Mouse (Mus musculus) liver, embryonic 14.5 days (tissue): ENCODE data around the gene Plcb1. TPM values are rescaled to one million over a fixed set of nuclear protein-coding genes. Genes with fewer than 3 reads are reported as not detected.

ENCODE experiments used
- ATAC-seq: fragments of 200-750 bp; cut with Nextera tagmentation; 2 replicates; pipeline ENCODE4 v1.8.0; 2017; ENCODE audit warnings: moderate number of reproducible peaks, mild to moderate bottlenecking, moderate library complexity; ENCODE audit not compliant: insufficient read depth
- DNase-seq, 3 experiments: peaks; one replicate each; pipeline ENCODE4 v3.0.0-alpha.2; 2012 to 2013; ENCODE audit warnings: low read depth in 3 of 3, low spot score in 3 of 3
- H3K27ac ChIP-seq: fragments of 300-500 bp; sonication (generic); 2 replicates; pipeline ENCODE4 v1.5.1; 2014; ENCODE audit warnings: moderate library complexity, mild to moderate bottlenecking, control low read depth, inconsistent platforms
- H3K27me3 ChIP-seq: fragments of 300-500 bp; sonication (generic); 2 replicates; pipeline ENCODE4 v1.6.1; 2014; ENCODE audit warnings: mild to moderate bottlenecking, low read length, moderate library complexity; ENCODE audit not compliant: control insufficient read depth, insufficient read depth
- H3K36me3 ChIP-seq: fragments of 300-500 bp; sonication (generic); replicated peaks from 2 replicates; pipeline ENCODE4 v1.6.1; 2014; ENCODE audit warnings: low read depth; ENCODE audit not compliant: control insufficient read depth, insufficient read depth
- H3K4me1 ChIP-seq, 2 experiments: fragments of 200-500 bp in 1 of 2; fragments of 300-500 bp in 1 of 2; sonication (generic) in 1 of 2; replicated peaks; 2 replicates each; pipeline ENCODE4 v1.6.1; 2012 to 2014; ENCODE audit warnings: antibody characterized with exemption in 1 of 2, inconsistent platforms in 1 of 2, low read length in 1 of 2; ENCODE audit not compliant: control insufficient read depth in 2 of 2, insufficient read depth in 2 of 2
- H3K4me2 ChIP-seq: fragments of 300-500 bp; sonication (generic); 2 replicates; pipeline ENCODE4 v1.6.1; 2014; ENCODE audit warnings: low read depth, mild to moderate bottlenecking, control low read depth, moderate library complexity
- H3K4me3 ChIP-seq, 2 experiments: fragments of 200-500 bp in 1 of 2; fragments of 300-500 bp in 1 of 2; sonication (generic) in 1 of 2; 2 replicates each; pipeline ENCODE4 v1.5.1; 2012 to 2014; ENCODE audit warnings: low read depth in 2 of 2, low read length in 2 of 2, mild to moderate bottlenecking in 2 of 2, control low read depth in 1 of 2, inconsistent platforms in 1 of 2, moderate library complexity in 1 of 2; ENCODE audit not compliant: insufficient read depth in 1 of 2
- H3K9ac ChIP-seq: fragments of 300-500 bp; sonication (generic); replicated peaks from 2 replicates; pipeline ENCODE4 v1.6.1; 2014; ENCODE audit warnings: mild to moderate bottlenecking, control low read depth, moderate library complexity
- H3K9me3 ChIP-seq: fragments of 300-500 bp; sonication (generic); 2 replicates; pipeline ENCODE4 v1.6.1; 2016; ENCODE audit warnings: low read length, mixed read lengths; ENCODE audit not compliant: control insufficient read depth
- CTCF ChIP-seq: IDR thresholded peaks from 2 replicates; pipeline ENCODE4 v1.5.1; 2016; ENCODE audit warnings: antibody characterized with exemption, low read depth, control low read depth
- EP300 ChIP-seq: IDR thresholded peaks from 2 replicates; pipeline ENCODE4 v1.6.1; 2016; ENCODE audit warnings: antibody characterized with exemption, low read depth
- WGBS: fragments of 180-500 bp; shearing (Covaris S2); extraction: QIAGEN DNeasy Blood & Tissue Kit; methylation state at CpG from one replicate; pipeline ENCODE4 v1.1.7; 2014; ENCODE audit not compliant: insufficient replicate concordance; 5-methylcytosine and 5-hydroxymethylcytosine counted together
- polyA plus RNA-seq, 2 experiments: library from polyadenylated mRNA; depleted of rRNA in 1 of 2; stranded (reverse) in 1 of 2; unstranded in 1 of 2; fragments of >200 nt; fragmentation: Nextera tagmentation in 1 of 2; extraction: Ambion mirVana in 1 of 2; gene quantifications; 2 replicates each; pipeline versions ENCODE4 v1.2.1 to v1.2.3; 2012 to 2014

The Plcb1 gene
- polyA plus RNA-seq, 2 experiments = 0.56 to 3.0 TPM

- ATAC-seq = no peak
- Histone ChIP-seq H3K9ac (no peak overlapping the region), H3K27me3 (no peaks in the 10 kb centered on the region), H3K27ac (no peak overlapping the region), H3K36me3 (no peaks in the 10 kb centered on the region), H3K4me1 (no peaks in the 10 kb centered on the region), H3K4me2 (no peak overlapping the region), H3K4me3 (no peak overlapping the region), H3K9me3 (no peaks in the 10 kb centered on the region)
- DNase-seq = no peak
- TF ChIP-seq CTCF = no peak
- TF ChIP-seq EP300 = no peak
- 49% methylated on average over 5 of the region's 5 CpGs for WGBS
Observed at GRCm38 (mm10) chr2:135092588-135093162, 306.8 kb downstream of the Plcb1 start.

GRCm38 (mm10) chr2:135101292-135101691 lies 315.4 kb downstream of the Plcb1 start:
- Histone ChIP-seq H3K27ac (no peak overlapping the region), H3K36me3 (no peaks in the 10 kb centered on the region), H3K4me2 (no peak overlapping the region), H3K4me3 (no peak overlapping the region), H3K27me3 (no peaks in the 10 kb centered on the region), H3K4me1 (no peaks in the 10 kb centered on the region), H3K9ac (no peak overlapping the region), H3K9me3 (no peaks in the 10 kb centered on the region)
- no peak for DNase-seq
- TF ChIP-seq CTCF (no peak), EP300 (no peak)
- no peak for ATAC-seq
- 78% methylated on average over 4 of the region's 4 CpGs for WGBS

- no peak overlapping the region for H3K27ac ChIP-seq
- H3K9ac ChIP-seq = no peak overlapping the region
- no peak overlapping the region for H3K4me3 ChIP-seq
- ATAC-seq (no peak), DNase-seq (no peak)
- H3K9me3 ChIP-seq = no peaks in the 10 kb centered on the region
- H3K27me3 ChIP-seq = no peaks in the 10 kb centered on the region
- no peak for TF ChIP-seq EP300
- TF ChIP-seq CTCF = no peak
- H3K4me2 ChIP-seq = no peak overlapping the region
- no peaks in the 10 kb centered on the region for H3K4me1 ChIP-seq
- H3K36me3 ChIP-seq = no peaks in the 10 kb centered on the region
- WGBS = 52% methylated on average over 1 of the region's 1 CpGs
Observed at GRCm38 (mm10) chr2:135101943-135102342, 316.1 kb downstream of the Plcb1 start.

- TF ChIP-seq CTCF (no peak), EP300 (no peak)
- no peaks in the 10 kb centered on the region for H3K36me3 ChIP-seq
- no peak overlapping the region for H3K9ac ChIP-seq
- H3K4me1 ChIP-seq = no peaks in the 10 kb centered on the region
- no peak overlapping the region for H3K27ac ChIP-seq
- H3K9me3 ChIP-seq = no peaks in the 10 kb centered on the region
- no peak overlapping the region for H3K4me3 ChIP-seq
- H3K4me2 ChIP-seq = no peak overlapping the region
- H3K27me3 ChIP-seq = no peaks in the 10 kb centered on the region
- WGBS = 61% methylated on average over 4 of the region's 4 CpGs
- DNase-seq (no peak), ATAC-seq (no peak)
Observed at GRCm38 (mm10) chr2:135106649-135107048, 320.8 kb downstream of the Plcb1 start.

- no peak overlapping the region for H3K9ac ChIP-seq
Observed at GRCm38 (mm10) chr2:135108607-135109006, 322.7 kb downstream of the Plcb1 start.

More at GRCm38 (mm10) chr2:135108607-135109006, 322.7 kb downstream of the Plcb1 start:
- TF ChIP-seq EP300 (no peak), CTCF (no peak)
- H3K4me3 ChIP-seq = no peak overlapping the region
- no peaks in the 10 kb centered on the region for H3K9me3 ChIP-seq
- no peaks in the 10 kb centered on the region for H3K4me1 ChIP-seq
- no peak for ATAC-seq
- H3K36me3 ChIP-seq = no peaks in the 10 kb centered on the region
- no peak overlapping the region for H3K4me2 ChIP-seq
- DNase-seq = no peak
- WGBS = 53% methylated on average over 2 of the region's 2 CpGs
- no peaks in the 10 kb centered on the region for H3K27me3 ChIP-seq
- no peak overlapping the region for H3K27ac ChIP-seq
